Mouse (Mus musculus): ENCODE results near the gene Irf2. TPM values are rescaled to one million over a fixed set of nuclear protein-coding genes. Genes with fewer than 3 reads are reported as not detected.

Irf2 gene
- total RNA-seq, 1 experiment: 2.6 TPM

DNA sequence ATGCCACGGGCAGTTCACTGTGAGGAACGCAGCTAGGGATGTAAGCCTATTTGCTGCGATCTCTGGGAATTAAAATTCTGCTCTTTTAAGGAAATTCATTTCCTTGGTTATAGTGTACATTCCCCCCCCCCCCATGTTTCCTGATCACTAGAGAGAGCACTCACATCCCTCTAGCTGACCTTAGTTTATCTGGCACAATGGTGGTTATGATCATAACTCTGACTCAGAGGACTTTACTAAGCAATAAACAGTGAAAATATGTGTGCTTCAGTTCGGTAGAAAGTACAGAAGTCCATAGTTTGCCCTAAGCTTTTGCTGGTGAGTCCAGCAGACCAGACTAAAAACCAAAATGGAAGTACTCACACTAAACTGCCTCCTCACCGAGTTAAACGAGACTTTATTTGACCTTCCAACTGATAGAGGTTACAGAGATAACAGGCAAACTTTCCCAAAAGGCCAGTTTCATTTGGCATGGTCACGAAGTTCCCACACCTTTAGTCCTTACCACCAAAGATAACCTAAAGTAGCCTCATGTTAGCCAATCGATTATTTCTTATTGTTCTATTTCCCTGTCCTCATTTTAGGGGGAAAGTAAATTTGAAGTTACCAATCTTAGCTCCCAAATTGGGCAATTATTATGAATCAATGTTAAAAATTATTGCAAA, 142.4 kb downstream of the Irf2 start:
- in situ Hi-C loops (cut with MboI; ENCODE audit: low sequenced_read_pairs in 2 of 2, unreplicated experiment in 2 of 2): no loop called here
- H3K27ac ChIP-seq (ENCODE audit: insufficient read depth, low read depth, low read length, poor library complexity, severe bottlenecking): no peak overlapping the region

GRCm38 (mm10) chr8:46882743-46883142, 143.2 kb downstream of the Irf2 start:
- DNase-seq (ENCODE audit: low read depth, low spot score): no peak
- TF ChIP-seq HCFC1 (IDR thresholded peaks at IDR 0.05; ENCODE audit: borderline replicate concordance, insufficient read depth, low read length) (no peak), MAFK (IDR thresholded peaks at IDR 0.05; ENCODE audit: insufficient read depth, low read depth, low read length) (no peak), CHD2 (IDR thresholded peaks at IDR 0.05; ENCODE audit: low read depth, low read length) (no peak), ZNF384 (IDR thresholded peaks at IDR 0.05; ENCODE audit: low read depth, low read length) (no peak), ZC3H11A (IDR thresholded peaks at IDR 0.05; ENCODE audit: borderline replicate concordance, low read depth, low read length) (no peak)
- in situ Hi-C loops (cut with MboI; ENCODE audit: low sequenced_read_pairs in 2 of 2, unreplicated experiment in 2 of 2): no loop called here

More for the DNA sequence above, 142.4 kb downstream of the Irf2 start:
- H3K9me3 ChIP-seq (ENCODE audit: control insufficient read depth, insufficient read depth, low read depth, low read length): no peaks in the 10 kb centered on the region
- no peak overlapping the region for H3K9ac ChIP-seq (ENCODE audit: insufficient read depth, low read depth, low read length, poor library complexity, severe bottlenecking)
- DNase-seq (ENCODE audit: low read depth, low spot score): no peak
- no peaks in the 10 kb centered on the region for H3K36me3 ChIP-seq (ENCODE audit: control insufficient read depth, insufficient read depth, low read length, poor library complexity, severe bottlenecking)
- no peaks in the 10 kb centered on the region for H3K4me1 ChIP-seq (ENCODE audit: control insufficient read depth in 2 of 2, insufficient read depth in 2 of 2, low read length in 2 of 2, poor library complexity in 1 of 2)
- TF ChIP-seq HCFC1 (IDR thresholded peaks at IDR 0.05; ENCODE audit: borderline replicate concordance, insufficient read depth, low read length) (no peak), CHD2 (IDR thresholded peaks at IDR 0.05; ENCODE audit: low read depth, low read length) (no peak), ZNF384 (IDR thresholded peaks at IDR 0.05; ENCODE audit: low read depth, low read length) (no peak), ZC3H11A (IDR thresholded peaks at IDR 0.05; ENCODE audit: borderline replicate concordance, low read depth, low read length) (no peak), MAFK (IDR thresholded peaks at IDR 0.05; ENCODE audit: insufficient read depth, low read depth, low read length) (no peak)
- H3K4me3 ChIP-seq (ENCODE audit: insufficient read depth in 1 of 2, low read depth in 1 of 2, low read length in 2 of 2, poor library complexity in 1 of 2, severe bottlenecking in 1 of 2): no peak overlapping the region

GRCm38 (mm10) chr8:46883232-46884000, 143.9 kb downstream of the Irf2 start:
- Histone ChIP-seq H3K9ac (ENCODE audit: insufficient read depth, low read depth, low read length, poor library complexity, severe bottlenecking) (no peak overlapping the region), H3K4me1 (ENCODE audit: control insufficient read depth in 2 of 2, insufficient read depth in 2 of 2, low read length in 2 of 2, poor library complexity in 1 of 2) (no peaks in the 10 kb centered on the region), H3K9me3 (ENCODE audit: control insufficient read depth, insufficient read depth, low read depth, low read length) (no peaks in the 10 kb centered on the region), H3K4me3 (ENCODE audit: insufficient read depth in 1 of 2, low read depth in 1 of 2, low read length in 2 of 2, poor library complexity in 1 of 2, severe bottlenecking in 1 of 2) (no peak overlapping the region), H3K36me3 (ENCODE audit: control insufficient read depth, insufficient read depth, low read length, poor library complexity, severe bottlenecking) (no peaks in the 10 kb centered on the region), H3K27ac (ENCODE audit: insufficient read depth, low read depth, low read length, poor library complexity, severe bottlenecking) (no peak overlapping the region)
- DNase-seq (ENCODE audit: low read depth, low spot score): no peak
- in situ Hi-C loops (cut with MboI; ENCODE audit: low sequenced_read_pairs in 2 of 2, unreplicated experiment in 2 of 2): no loop called here
- no peak for TF ChIP-seq MAFK (IDR thresholded peaks at IDR 0.05; ENCODE audit: insufficient read depth, low read depth, low read length)

More at GRCm38 (mm10) chr8:46882743-46883142, 143.2 kb downstream of the Irf2 start:
- Histone ChIP-seq H3K36me3 (ENCODE audit: control insufficient read depth, insufficient read depth, low read length, poor library complexity, severe bottlenecking) (no peaks in the 10 kb centered on the region), H3K9me3 (ENCODE audit: control insufficient read depth, insufficient read depth, low read depth, low read length) (no peaks in the 10 kb centered on the region), H3K4me1 (ENCODE audit: control insufficient read depth in 2 of 2, insufficient read depth in 2 of 2, low read length in 2 of 2, poor library complexity in 1 of 2) (no peaks in the 10 kb centered on the region), H3K9ac (ENCODE audit: insufficient read depth, low read depth, low read length, poor library complexity, severe bottlenecking) (no peak overlapping the region), H3K27ac (ENCODE audit: insufficient read depth, low read depth, low read length, poor library complexity, severe bottlenecking) (no peak overlapping the region), H3K4me3 (ENCODE audit: insufficient read depth in 1 of 2, low read depth in 1 of 2, low read length in 2 of 2, poor library complexity in 1 of 2, severe bottlenecking in 1 of 2) (no peak overlapping the region)

- Histone ChIP-seq H3K4me3 (ENCODE audit: insufficient read depth in 1 of 2, low read depth in 1 of 2, low read length in 2 of 2, poor library complexity in 1 of 2, severe bottlenecking in 1 of 2) (no peak overlapping the region), H3K36me3 (ENCODE audit: control insufficient read depth, insufficient read depth, low read length, poor library complexity, severe bottlenecking) (no peaks in the 10 kb centered on the region), H3K4me1 (ENCODE audit: control insufficient read depth in 2 of 2, insufficient read depth in 2 of 2, low read length in 2 of 2, poor library complexity in 1 of 2) (no peaks in the 10 kb centered on the region), H3K27ac (ENCODE audit: insufficient read depth, low read depth, low read length, poor library complexity, severe bottlenecking) (no peak overlapping the region), H3K9me3 (ENCODE audit: control insufficient read depth, insufficient read depth, low read depth, low read length) (peaks cover 4% of the 10 kb centered on the region; the same call in 1 of the 2 replicates), H3K9ac (ENCODE audit: insufficient read depth, low read depth, low read length, poor library complexity, severe bottlenecking) (no peak overlapping the region)
- no peak for DNase-seq (ENCODE audit: low read depth, low spot score)
- TF ChIP-seq ZC3H11A (IDR thresholded peaks at IDR 0.05; ENCODE audit: borderline replicate concordance, low read depth, low read length) (no peak), CHD2 (IDR thresholded peaks at IDR 0.05; ENCODE audit: low read depth, low read length) (no peak), ZNF384 (IDR thresholded peaks at IDR 0.05; ENCODE audit: low read depth, low read length) (no peak), HCFC1 (IDR thresholded peaks at IDR 0.05; ENCODE audit: borderline replicate concordance, insufficient read depth, low read length) (no peak), MAFK (IDR thresholded peaks at IDR 0.05; ENCODE audit: insufficient read depth, low read depth, low read length) (no peak)
- in situ Hi-C loops (cut with MboI; ENCODE audit: low sequenced_read_pairs in 2 of 2, unreplicated experiment in 2 of 2): no loop called here
These were observed 146.3 kb downstream of the Irf2 start for GRCm38 (mm10) chr8:46885786-46886185.
